Mouse (Mus musculus): ENCODE results near the gene Ate1.

- TF ChIP-seq CTCF (IDR thresholded peaks at IDR 0.05; ENCODE audit: low read depth) (no peak), EP300 (IDR thresholded peaks at IDR 0.05; ENCODE audit: low read depth) (no peak)
Measured at GRCm38 (mm10) chr7:130520049-130520425, at the start of gene Ate1.
